Mouse (Mus musculus) heart, embryonic 14.5 days (tissue): Measurements from ENCODE around the gene Rufy2. TPM values are rescaled to one million over a fixed set of nuclear protein-coding genes. Genes with fewer than 3 reads are reported as not detected.
A peak's percentile ranks its signal among the peaks of the same experiment; 100 is the strongest.

Source experiments
- ATAC-seq: fragments of 200-750 bp; cut with Nextera tagmentation; 2 replicates; pipeline ENCODE4 v1.8.0; 2017; ENCODE audit warnings: low read depth, moderate TSS enrichment; ENCODE audit not compliant: insufficient number of reproducible peaks, insufficient read depth, low FRiP score
- H3K27ac ChIP-seq, 2 experiments: fragments of 200-500 bp in 1 of 2; fragments of 300-500 bp in 1 of 2; sonication (generic) in 1 of 2; replicated peaks in 1 of 2; 2 replicates each; pipeline ENCODE4 v1.5.1; 2012 to 2014; ENCODE audit warnings: low read depth in 2 of 2, low read length in 2 of 2, control low read depth in 1 of 2, mild to moderate bottlenecking in 1 of 2, mixed read lengths in 1 of 2; ENCODE audit not compliant: control insufficient read depth in 1 of 2, insufficient read depth in 1 of 2
- H3K27me3 ChIP-seq: fragments of 300-500 bp; sonication (generic); 2 replicates; pipeline ENCODE4 v1.6.1; 2014; ENCODE audit warnings: mild to moderate bottlenecking, low read length, control low read depth; ENCODE audit not compliant: control insufficient read depth, insufficient read depth
- H3K36me3 ChIP-seq: fragments of 300-500 bp; sonication (generic); 2 replicates; pipeline ENCODE4 v1.6.1; 2014; ENCODE audit warnings: mild to moderate bottlenecking, control low read depth, low read length, mixed read lengths; ENCODE audit not compliant: control insufficient read depth, insufficient read depth
- H3K4me1 ChIP-seq, 2 experiments: fragments of 200-500 bp in 1 of 2; fragments of 300-500 bp in 1 of 2; sonication (generic) in 1 of 2; 2 replicates each; pipeline ENCODE4 v1.6.1; 2012 to 2014; ENCODE audit warnings: low read length in 2 of 2, control low read depth in 1 of 2, mixed read lengths in 1 of 2; ENCODE audit not compliant: control insufficient read depth in 2 of 2, insufficient read depth in 2 of 2
- H3K4me2 ChIP-seq: fragments of 300-500 bp; sonication (generic); 2 replicates; pipeline ENCODE4 v1.6.1; 2014; ENCODE audit warnings: mild to moderate bottlenecking, low read length
- H3K4me3 ChIP-seq, 2 experiments: fragments of 200-500 bp in 1 of 2; fragments of 300-500 bp in 1 of 2; sonication (generic) in 1 of 2; 2 replicates each; pipeline ENCODE4 v1.5.1; 2012 to 2014; ENCODE audit warnings: low read length in 2 of 2, mild to moderate bottlenecking in 2 of 2, control low read depth in 1 of 2, low read depth in 1 of 2, moderate library complexity in 1 of 2; ENCODE audit not compliant: control insufficient read depth in 1 of 2, insufficient read depth in 1 of 2
- H3K9ac ChIP-seq: fragments of 300-500 bp; sonication (generic); 2 replicates; pipeline ENCODE4 v1.6.1; 2014; ENCODE audit warnings: mild to moderate bottlenecking, low read length
- H3K9me3 ChIP-seq: fragments of 300-500 bp; sonication (generic); 2 replicates; pipeline ENCODE4 v1.6.1; 2016; ENCODE audit warnings: low read length, control low read depth; ENCODE audit not compliant: control insufficient read depth
- WGBS: fragments of 180-500 bp; shearing (Covaris S2); extraction: QIAGEN DNeasy Blood & Tissue Kit; methylation state at CpG from one replicate; pipeline ENCODE4 v1.1.7; 2014; 5-methylcytosine and 5-hydroxymethylcytosine counted together
- polyA plus RNA-seq: library from polyadenylated mRNA; unstranded; fragments of >200 nt; fragmentation: Nextera tagmentation; extraction: Ambion mirVana; gene quantifications from 2 replicates; pipeline ENCODE4 v1.2.1, GENCODE M21; 2014

Gene Rufy2
- polyA plus RNA-seq, 1 experiment from 2014 or later: 15.8 TPM

GRCm38 (mm10) chr10:62966291-62966690 lies 13.7 kb upstream of the Rufy2 start:
- Histone ChIP-seq H3K4me1 (no peaks in the 10 kb centered on the region), H3K36me3 (peaks cover 94% of the 10 kb centered on the region), H3K4me3 (no peak overlapping the region), H3K9ac (no peak overlapping the region), H3K4me2 (no peak overlapping the region), H3K27ac (no peak overlapping the region), H3K9me3 (no peaks in the 10 kb centered on the region), H3K27me3 (no peaks in the 10 kb centered on the region)
- WGBS: 93% methylated on average over 15 of the region's 15 CpGs
- ATAC-seq: no peak

GRCm38 (mm10) chr10:62971821-62972220 lies 8.2 kb upstream of the Rufy2 start:
- Histone ChIP-seq H3K4me1 (no peaks in the 10 kb centered on the region), H3K36me3 (peaks cover 76% of the 10 kb centered on the region), H3K27ac (no peak overlapping the region), H3K4me2 (no peak overlapping the region), H3K9ac (no peak overlapping the region), H3K27me3 (no peaks in the 10 kb centered on the region), H3K9me3 (no peaks in the 10 kb centered on the region), H3K4me3 (no peak overlapping the region)
- no peak for ATAC-seq
- WGBS: 79% methylated on average over 16 of the region's 16 CpGs

GRCm38 (mm10) chr10:62979667-62980038 lies 370 bp upstream of the Rufy2 start:
- Histone ChIP-seq H3K4me3 (peak overlapping the region; percentile 91 to 94), H3K36me3 (peaks cover 31% of the 10 kb centered on the region), H3K9ac (peak overlapping the region; percentile 90), H3K9me3 (no peaks in the 10 kb centered on the region), H3K27me3 (no peaks in the 10 kb centered on the region), H3K27ac (no peak overlapping the region), H3K4me1 (peaks cover 4 to 13% of the 10 kb centered on the region in 2 experiments; a peak in 3 of 4 replicates), H3K4me2 (peak overlapping the region; percentile 73)
- no peak for ATAC-seq
- WGBS: 12% methylated on average over 10 of the region's 10 CpGs

GRCm38 (mm10) chr10:62984072-62984471 lies 4.0 kb downstream of the Rufy2 start:
- H3K27ac ChIP-seq: peak overlapping the region; percentile 13 to 73
- peak overlapping the region; percentile 17; the same call in 1 of the 2 replicates for H3K9ac ChIP-seq
- ATAC-seq: no peak
- H3K4me1 ChIP-seq: peaks cover 4 to 15% of the 10 kb centered on the region in 2 experiments; a peak in 3 of 4 replicates
- H3K4me2 ChIP-seq: no peak overlapping the region
- H3K4me3 ChIP-seq: no peak overlapping the region
- H3K9me3 ChIP-seq: no peaks in the 10 kb centered on the region
- H3K36me3 ChIP-seq: peaks cover 35% of the 10 kb centered on the region
- no peaks in the 10 kb centered on the region for H3K27me3 ChIP-seq
- 86% methylated on average over 11 of the region's 11 CpGs for WGBS

- peak; percentile 14; the same call in 1 of the 2 replicates for ATAC-seq
- Histone ChIP-seq H3K9me3 (no peaks in the 10 kb centered on the region), H3K27me3 (no peaks in the 10 kb centered on the region), H3K4me3 (no peak overlapping the region), H3K9ac (0 out of 2 replicates have a peak overlapping the region, but pooled peaks have one; percentile 17), H3K4me1 (peaks cover 4 to 15% of the 10 kb centered on the region in 2 experiments; a peak in 3 of 4 replicates), H3K4me2 (no peak overlapping the region), H3K36me3 (peaks cover 39% of the 10 kb centered on the region), H3K27ac (peak overlapping the region; percentile 35 to 73)
- WGBS: 52% methylated on average over 6 of the region's 6 CpGs
These were observed 4.5 kb downstream of the Rufy2 start for GRCm38 (mm10) chr10:62984495-62984894.

- no peaks in the 10 kb centered on the region for H3K27me3 ChIP-seq
- no peak overlapping the region for H3K4me3 ChIP-seq
- H3K9me3 ChIP-seq: no peaks in the 10 kb centered on the region
- H3K27ac ChIP-seq: no peak overlapping the region
- H3K4me2 ChIP-seq: no peak overlapping the region
- ATAC-seq: no peak
- no peak overlapping the region for H3K9ac ChIP-seq
- peaks cover 4 to 8% of the 10 kb centered on the region in 2 experiments; a peak in 3 of 4 replicates for H3K4me1 ChIP-seq
- H3K36me3 ChIP-seq: peaks cover 65% of the 10 kb centered on the region
- 25% methylated on average over 3 of the region's 3 CpGs for WGBS
These were observed 7.3 kb downstream of the Rufy2 start for GRCm38 (mm10) chr10:62987341-62987740.

- ATAC-seq: no peak
- no peaks in the 10 kb centered on the region for H3K9me3 ChIP-seq
- no peak overlapping the region for H3K4me3 ChIP-seq
- H3K36me3 ChIP-seq: peaks cover 68% of the 10 kb centered on the region
- no peak overlapping the region for H3K4me2 ChIP-seq
- H3K27me3 ChIP-seq: no peaks in the 10 kb centered on the region
- no peak overlapping the region for H3K27ac ChIP-seq
- H3K9ac ChIP-seq: no peak overlapping the region
- H3K4me1 ChIP-seq: no peaks in the 10 kb centered on the region
- 92% methylated on average over 15 of the region's 15 CpGs for WGBS
These were observed 10.6 kb downstream of the Rufy2 start for GRCm38 (mm10) chr10:62990636-62991035.

GRCm38 (mm10) chr10:62993991-62994390 lies 14.0 kb downstream of the Rufy2 start:
- no peaks in the 10 kb centered on the region for H3K9me3 ChIP-seq
- no peak for ATAC-seq
- no peak overlapping the region for H3K9ac ChIP-seq
- no peaks in the 10 kb centered on the region for H3K27me3 ChIP-seq
- no peak overlapping the region for H3K27ac ChIP-seq
- H3K4me3 ChIP-seq: no peak overlapping the region
- H3K4me2 ChIP-seq: no peak overlapping the region
- H3K4me1 ChIP-seq: no peaks in the 10 kb centered on the region
- WGBS: 63% methylated on average over 4 of the region's 9 CpGs
- H3K36me3 ChIP-seq: peaks cover 93% of the 10 kb centered on the region
